Mouse (Mus musculus) urinary bladder, adult 18-20 months (tissue): ENCODE data around the gene Rtn4r.
A peak's percentile ranks its signal among the peaks of the same experiment; 100 is the strongest.
"Not testable (repeated sequence)": the region's sequence is repeated elsewhere in the genome, so short reads cannot be mapped to it uniquely, and the experiment has no call there.

Source experiments
- DNase-seq, 2 experiments: peaks; one replicate each; pipeline ENCODE4 v3.0.0; 2022; ENCODE audit warnings: low spot score in 2 of 2, mixed read lengths in 2 of 2

Rtn4r gene

GRCm38 (mm10) chr16:18194208-18194985 is 67.0 kb downstream of the Rtn4r start:
- DNase-seq = no peak

GRCm38 (mm10) chr16:18195068-18195467 is 67.6 kb downstream of the Rtn4r start:
- peak; percentile 26 to 44 for DNase-seq

- DNase-seq = not testable (repeated sequence)
Measured at GRCm38 (mm10) chr16:18195561-18195960, 68.1 kb downstream of the Rtn4r start.

- no peak for DNase-seq
Measured at GRCm38 (mm10) chr16:18197881-18198280, 70.4 kb downstream of the Rtn4r start.

- DNase-seq = no peak
Measured at GRCm38 (mm10) chr16:18198365-18199098, 71.1 kb downstream of the Rtn4r start.

GRCm38 (mm10) chr16:18200062-18200461 is 72.6 kb downstream of the Rtn4r start:
- DNase-seq = no peak

- DNase-seq = no peak
Measured at GRCm38 (mm10) chr16:18201620-18202019, 74.2 kb downstream of the Rtn4r start.
